Mouse (Mus musculus) cortical plate, adult 2 months (tissue): ENCODE data around the gene Rbm48.

Source experiments
- CTCF ChIP-seq: fragments of 200-500 bp; IDR thresholded peaks from 2 replicates; pipeline ENCODE4 v1.5.1; 2011; ENCODE audit warnings: mild to moderate bottlenecking, control low read depth, low read length; ENCODE audit not compliant: insufficient read depth; ENCODE audit errors: extremely low read depth
- POLR2A ChIP-seq: fragments of 200-500 bp; IDR thresholded peaks from 2 replicates; pipeline ENCODE4 v1.6.1; 2011; ENCODE audit warnings: mild to moderate bottlenecking, low read length, control low read depth; ENCODE audit not compliant: insufficient read depth; ENCODE audit errors: extremely low read depth

DNA sequence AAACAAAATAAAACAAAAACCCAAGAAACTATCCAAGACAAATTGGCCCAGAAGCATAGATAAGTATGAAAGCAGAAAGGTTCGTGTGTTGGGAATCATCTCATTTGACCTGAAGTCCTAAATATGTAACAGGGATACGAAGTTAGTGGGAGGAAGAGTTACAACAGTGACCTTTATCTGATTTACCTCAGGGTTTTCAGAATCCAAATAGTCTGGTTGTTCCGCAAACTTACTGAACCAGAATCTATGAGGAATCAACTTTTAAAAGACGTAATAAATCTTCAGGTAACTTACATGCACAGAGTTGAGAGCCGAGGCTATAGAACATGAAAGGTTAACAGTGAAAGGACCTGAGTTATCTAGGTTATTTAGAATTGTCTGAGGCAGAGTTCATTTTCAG is 2.4 kb upstream of the Rbm48 start:
- no peak for TF ChIP-seq CTCF
- TF ChIP-seq POLR2A, result no peak
